Mouse (Mus musculus): ENCODE results near the gene Cpe. TPM values are rescaled to one million over a fixed set of nuclear protein-coding genes. Genes with fewer than 3 reads are reported as not detected.

Cpe gene
- polyA plus RNA-seq, 1 experiment from 2014 or later = 911 TPM

Other genes starting within 250 kb of the Cpe start
- 173 and 174 TPM in 2 replicates for gene Msmo1, start 40.7 kb upstream of the Cpe start, polyA plus RNA-seq (2014; fragmentation: Nextera tagmentation; extraction: Ambion mirVana)
- gene Klhl2, start 157.0 kb upstream of the Cpe start, polyA plus RNA-seq (2014; fragmentation: Nextera tagmentation; extraction: Ambion mirVana) = 29.3 and 32.4 TPM in 2 replicates